Mouse (Mus musculus): ENCODE results near the gene Retsat.

Retsat gene

DNA sequence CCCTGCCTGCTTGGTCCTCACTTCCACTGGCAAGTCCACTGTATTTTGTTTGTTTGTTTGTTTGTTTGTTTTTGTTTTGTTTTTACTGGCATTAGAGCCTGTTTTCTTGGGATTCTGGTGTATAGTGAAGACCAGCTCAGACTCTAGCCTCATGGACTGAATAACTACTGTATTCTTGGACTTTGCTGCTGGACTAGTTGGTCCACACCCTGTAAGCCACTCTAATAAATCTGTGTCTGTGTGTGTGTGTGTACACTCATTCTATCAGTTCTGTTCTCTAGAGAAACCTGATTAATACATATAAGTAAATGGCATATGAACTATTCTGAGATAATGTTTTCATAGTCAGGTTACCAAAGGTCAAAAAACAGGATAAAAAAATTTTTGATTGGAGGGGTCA, 8.2 kb upstream of the Retsat start:
- DNase-seq (ENCODE audit: low spot score), result no peak

DNA sequence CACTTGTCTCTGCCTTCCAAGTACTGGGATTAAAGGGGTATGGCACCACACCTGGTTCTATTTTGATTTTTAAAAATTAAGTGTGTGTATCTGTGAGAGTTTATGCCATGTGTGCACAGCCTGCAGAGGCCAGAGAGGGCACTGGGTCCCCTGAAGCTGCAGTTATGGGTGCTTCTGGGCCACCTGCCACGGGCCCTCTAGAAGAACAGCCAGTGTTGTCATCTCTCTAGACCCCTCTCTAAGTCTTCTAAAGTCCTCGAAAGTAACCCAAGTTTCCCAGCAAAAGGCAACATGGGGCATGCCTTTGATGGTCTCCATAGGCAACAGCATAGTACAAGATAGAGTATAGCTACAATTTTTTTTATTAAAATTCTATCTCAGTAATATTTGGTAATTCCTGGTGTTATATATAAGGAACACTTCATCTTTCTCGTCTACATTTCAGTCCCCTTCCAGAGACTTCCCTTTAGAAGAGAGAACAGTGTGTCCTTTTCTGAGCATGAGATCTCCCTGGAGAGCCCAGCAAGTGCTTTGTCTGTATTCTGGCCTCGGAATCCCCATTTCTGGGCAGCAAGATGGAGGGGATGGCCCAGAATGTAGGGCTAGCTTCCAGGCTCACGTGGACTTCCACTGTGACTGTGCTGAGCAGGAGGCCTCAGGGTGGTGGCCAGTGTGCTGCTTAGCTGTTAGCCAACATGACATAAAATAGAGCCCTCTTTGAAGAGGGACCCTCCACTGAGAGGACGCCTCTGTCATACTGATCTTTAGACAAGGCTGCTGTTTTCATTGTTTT, 5.1 kb upstream of the Retsat start:
- no peak for DNase-seq (ENCODE audit: low spot score)

DNA sequence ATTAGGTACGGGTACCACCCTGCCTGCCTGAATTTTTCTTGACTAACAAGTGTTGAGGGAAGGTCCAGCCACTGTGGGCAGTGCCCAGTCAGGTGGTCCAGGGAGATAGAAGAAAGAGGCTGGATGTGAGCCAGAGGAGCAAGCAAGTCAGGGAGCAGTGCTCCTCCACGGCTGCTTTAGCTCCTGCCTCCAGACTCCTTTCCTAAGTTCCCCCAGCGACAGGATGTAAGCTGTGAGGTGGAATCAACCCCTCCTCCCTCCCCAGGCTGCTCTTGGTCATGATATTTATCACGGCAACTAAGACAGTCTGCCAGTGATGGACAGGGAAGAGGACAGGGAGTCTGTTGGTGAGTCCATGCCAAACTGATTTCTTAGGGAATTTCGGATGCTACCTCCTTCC, 4.4 kb upstream of the Retsat start:
- no peak for DNase-seq (ENCODE audit: low spot score)

DNA sequence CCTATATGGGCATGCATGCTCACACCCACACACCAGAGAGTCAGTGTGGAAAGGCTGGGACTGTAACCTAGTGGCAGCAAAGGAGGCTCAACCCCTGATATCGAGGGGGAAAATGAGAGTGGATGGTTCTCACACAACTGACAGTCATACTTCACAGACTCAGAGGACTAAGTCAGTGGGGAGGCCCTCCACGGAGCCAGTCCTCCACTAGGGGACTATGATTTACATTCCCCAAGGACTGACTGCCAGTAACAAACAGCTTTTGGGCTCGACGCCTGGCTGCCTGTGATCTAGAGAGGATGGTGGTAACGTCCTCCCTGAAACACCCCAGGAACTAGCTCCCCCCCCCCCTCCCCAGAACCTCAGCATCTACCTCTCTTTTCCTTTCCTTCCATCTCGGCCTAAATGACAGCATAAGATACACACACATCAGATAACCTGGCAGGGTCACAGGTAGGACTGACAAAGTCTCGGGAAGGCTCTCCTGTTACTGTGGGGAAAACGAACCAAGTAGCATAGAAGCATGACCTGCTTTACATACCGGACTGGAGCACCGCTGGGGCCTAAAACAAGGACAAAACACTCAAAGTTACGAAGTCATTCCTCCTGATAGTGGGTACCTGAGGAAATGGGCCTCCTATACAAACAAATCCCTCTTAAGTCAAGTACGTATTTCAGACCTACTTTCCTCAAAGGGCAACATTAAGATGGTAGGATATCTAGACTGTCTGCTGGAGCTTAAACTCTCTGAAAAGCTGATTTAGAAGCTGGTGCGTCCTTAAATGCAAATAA, 996 bp upstream of the Retsat start:
- DNase-seq (ENCODE audit: low spot score), result no peak

DNA sequence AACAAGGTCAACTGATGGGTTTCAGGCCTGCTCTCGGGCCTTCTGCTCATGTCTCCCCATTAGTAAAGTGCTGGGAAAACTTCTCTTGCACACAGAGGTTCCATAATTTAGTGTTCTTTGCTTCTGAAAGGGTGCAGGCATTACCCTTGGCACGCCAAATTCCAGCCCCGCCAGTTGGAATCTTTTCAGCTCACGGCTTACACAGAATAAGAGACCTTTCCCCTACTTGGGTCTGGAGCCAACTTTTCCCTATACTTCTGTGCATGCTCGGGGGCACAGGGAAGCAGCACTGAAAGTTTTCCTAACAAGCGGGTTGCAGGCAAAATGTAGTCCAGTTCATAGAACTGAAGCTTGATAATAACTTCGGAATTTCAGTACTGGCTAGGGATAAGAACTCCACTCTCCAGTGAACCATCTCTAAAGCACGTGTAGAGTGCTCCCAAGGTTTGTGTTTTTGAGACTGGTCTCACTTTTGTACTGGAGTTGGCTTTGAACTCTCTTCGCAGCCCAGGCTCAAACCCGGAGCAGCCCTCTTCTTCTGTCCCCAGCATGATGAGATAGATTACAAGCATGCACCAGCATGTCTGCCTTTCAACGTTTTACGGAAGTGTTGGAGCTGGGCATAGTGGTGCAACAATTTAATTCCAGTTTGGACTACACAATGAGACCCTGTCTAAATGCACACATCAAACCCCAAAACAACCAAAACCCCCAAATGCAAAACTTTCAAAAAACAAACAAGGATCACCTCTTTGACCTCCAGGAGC, 699 bp downstream of the Retsat start:
- DNase-seq (ENCODE audit: low spot score), result no peak

DNA sequence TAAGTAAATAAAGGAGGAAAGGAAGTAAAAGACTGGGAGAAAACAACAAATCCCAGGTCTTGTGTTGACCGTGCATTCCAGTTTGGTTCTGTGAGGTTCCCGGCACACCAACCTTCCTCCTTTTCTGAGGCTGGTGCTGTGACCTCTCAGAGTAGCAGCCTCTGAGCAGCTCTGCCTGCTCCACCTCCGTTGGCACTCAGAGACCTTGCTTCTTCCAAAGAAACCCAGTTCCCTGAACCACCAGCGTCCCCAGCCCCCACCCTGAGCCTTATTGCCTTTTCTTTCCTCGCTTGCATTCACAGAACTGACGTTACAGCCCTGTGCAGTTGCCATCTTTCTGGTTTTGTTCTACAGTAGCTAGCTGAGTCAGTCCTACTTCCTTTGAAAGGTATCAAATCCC, 1.9 kb downstream of the Retsat start:
- DNase-seq (ENCODE audit: low spot score), result no peak

DNA sequence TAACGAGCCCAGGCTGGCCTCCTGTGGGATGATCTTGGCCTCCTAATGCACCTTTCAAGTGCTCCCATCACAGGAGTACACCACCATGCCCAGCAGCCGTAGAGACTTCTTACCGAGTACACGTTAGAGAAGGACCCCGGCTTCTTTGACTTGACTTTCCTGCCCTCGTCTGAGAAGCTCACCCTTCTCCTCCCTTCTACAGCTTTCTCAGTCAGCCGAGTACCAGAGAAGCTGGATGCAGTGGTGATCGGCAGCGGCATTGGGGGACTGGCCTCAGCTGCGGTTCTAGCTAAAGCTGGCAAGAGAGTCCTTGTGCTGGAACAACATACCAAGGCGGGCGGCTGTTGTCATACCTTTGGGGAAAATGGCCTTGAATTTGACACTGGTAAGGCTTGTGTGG, 2.5 kb downstream of the Retsat start:
- DNase-seq (ENCODE audit: low spot score), result no peak

DNA sequence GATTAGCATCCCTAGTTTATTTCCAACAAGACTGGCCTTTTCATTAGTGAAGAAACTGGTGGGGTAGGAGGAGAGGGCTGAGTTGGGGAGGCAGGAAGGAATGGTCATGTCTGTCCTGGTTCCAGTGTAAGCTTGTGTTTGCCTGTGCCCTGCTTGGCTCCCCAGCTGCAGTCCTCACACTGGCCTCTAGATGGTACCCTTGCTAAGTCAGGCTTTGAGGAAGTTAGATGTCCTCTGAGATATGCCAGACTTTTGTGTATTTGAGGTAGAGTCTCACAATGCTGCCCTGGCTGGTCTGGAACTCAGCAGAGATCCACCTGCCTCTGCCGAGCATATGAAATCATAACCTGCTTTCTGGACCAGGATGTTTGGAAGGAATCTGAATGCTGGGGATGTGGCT, 3.5 kb downstream of the Retsat start:
- peak; percentile 77 for DNase-seq (ENCODE audit: low spot score)

DNA sequence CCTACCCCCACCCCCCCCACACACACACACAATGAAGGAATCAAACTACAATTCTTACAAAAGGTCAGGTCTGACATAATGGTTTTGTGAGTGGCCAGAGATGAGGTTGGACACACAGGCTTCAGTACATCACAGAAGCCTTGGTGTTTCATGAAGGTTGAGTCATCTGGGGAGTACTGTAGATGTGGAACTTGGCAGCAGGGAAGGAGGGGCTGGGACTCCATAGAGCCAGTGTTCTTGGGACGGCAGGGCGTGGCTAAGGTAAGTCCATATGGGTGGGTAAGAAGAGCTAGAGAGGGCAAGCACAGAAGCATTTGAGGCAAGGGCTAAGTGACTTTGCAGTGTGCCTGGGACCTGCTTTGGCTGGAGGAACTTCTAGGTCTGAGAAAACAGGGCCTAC, 5.8 kb downstream of the Retsat start:
- DNase-seq (ENCODE audit: low spot score), result no peak

DNA sequence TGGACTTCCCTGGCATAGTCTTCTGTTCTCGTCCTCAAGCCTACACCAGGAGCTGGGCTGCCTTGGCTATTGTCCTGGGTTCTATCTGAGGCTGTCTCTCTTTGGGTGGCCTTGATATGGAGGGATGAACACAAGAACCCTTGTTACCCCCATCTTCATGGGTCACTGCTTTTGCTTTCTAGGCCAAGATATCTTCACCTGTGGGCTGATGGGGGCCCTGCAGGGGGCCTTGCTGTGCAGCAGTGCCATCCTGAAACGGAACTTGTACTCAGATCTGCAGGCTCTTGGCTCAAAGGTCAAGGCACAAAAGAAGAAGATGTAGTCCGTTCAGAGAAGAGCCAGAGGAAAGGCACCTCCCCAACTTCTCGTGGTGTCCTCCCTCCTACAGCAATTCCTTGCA, 8.8 kb downstream of the Retsat start:
- no peak for DNase-seq (ENCODE audit: low spot score)

DNA sequence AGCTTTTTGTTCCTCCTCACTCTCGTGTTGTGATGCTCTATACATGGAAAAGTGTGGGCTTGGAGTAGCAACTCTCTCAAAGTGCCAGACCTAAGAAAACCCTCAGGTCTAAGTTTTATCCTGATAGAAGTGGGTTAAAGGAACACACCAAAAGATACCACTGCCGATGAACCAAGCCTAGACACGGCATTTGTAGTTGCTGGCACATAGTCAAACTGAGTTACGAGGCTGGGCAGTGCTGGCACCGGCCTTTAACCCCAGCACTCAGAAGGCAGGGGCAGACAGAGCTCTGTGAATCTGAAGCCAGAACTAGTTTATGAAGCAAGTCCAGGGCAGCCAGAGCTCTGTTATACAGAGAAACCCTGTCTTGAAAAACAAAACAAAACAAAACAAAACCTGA, 9.4 kb downstream of the Retsat start:
- DNase-seq (ENCODE audit: low spot score), result no peak

DNA sequence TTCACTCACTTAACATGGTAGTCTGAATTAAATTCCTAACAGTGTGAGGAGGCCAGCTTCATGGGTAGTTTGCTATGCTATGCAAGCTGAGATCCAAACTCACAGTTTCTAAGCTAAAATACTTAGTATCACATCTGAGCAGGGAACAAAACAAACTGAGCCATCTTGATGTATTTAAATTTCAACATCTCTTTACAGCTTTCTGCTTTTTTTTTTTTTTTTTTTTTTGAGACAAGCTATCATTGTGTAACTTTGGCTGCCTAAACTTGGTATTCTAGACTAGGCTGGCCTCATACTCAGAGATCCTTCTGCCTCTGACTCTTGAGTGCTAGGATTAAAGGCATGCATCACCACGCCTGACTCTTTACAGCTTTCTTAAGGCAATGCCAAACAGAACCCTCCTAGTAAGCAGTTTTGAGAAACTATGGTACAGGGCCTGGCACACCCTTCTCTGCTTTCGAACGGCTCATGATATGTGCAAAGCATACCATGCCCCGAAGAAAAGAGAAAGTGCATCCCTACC, 10.4 kb downstream of the Retsat start:
- no peak for DNase-seq (ENCODE audit: low spot score)

DNA sequence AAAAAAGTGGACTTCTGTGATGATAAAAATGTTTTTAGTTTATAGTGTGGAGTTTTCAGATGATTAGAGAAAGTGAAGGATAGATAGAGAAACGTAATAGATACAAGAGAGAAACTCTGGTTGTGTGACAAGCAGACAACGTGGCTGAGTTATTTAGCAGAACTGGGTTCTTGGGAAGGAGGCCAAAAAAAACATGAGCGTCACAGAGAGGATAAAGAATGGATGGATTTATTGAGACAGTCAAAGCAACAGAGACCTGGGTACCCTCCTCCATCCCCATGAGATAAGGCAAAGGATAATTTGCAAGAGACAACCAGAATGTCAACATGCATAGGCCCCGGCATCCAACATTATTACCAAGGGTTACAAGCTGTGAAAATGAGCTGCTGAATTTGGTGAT, 12.0 kb downstream of the Retsat start:
- no peak for DNase-seq (ENCODE audit: low spot score)

DNA sequence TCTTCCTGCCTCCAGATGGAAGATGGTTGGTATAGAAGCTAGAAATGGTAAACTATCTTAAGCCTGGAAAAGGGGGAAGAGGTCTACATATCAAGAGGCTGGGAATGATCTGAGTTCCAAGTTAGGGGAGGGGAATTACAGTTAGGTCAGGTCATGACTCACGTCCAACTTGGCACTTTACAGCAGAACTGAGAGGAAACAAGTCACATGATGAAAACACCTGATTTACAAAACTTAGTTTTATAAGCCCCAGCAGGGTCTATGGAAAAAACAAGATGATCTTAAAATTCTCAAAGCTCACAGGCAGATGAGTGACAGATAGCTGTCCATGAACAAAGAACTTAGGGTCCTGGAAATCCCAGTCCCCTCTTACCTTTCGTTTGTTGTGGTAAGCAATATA, 16.9 kb downstream of the Retsat start:
- DNase-seq (ENCODE audit: low spot score), result no peak

DNA sequence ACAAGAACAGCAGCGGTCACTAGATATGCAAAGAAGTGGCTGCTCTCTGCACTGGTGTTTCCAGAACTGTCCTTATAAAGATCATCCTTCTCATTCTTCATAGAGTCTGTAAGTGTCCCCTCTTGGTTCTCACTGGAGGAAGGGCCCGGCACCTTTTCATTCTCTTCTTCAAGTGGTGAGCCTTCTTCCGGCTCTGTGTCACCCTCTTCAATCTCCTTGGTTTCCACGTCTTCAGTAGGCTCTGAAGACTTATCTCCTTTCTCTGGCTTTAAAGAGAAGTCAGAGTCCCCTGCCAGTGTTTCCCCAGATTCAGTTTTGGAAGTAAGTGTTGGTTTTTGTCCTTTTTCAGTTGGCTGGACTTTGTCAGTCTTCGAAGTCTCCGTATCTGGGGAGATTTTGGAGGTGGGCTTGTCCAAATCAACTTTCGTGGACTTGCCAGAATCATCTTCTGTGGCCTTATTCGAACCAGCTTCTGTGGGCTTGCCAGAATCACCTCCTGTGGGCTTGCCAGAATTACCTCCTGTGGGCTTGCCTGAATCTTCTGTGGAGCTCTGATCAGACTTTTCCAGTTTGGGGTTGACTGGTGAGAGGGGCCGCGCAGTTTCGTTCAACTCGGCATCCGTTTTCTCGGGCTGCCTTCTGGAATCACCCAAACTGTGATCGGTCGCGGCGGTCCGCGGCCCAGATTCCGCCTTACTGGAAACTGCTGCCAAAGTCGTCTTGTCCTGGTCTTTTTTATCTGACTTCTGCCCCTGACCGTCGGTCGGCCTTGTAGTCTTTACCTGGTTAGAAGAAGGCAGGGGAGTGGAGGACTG, 17.5 kb downstream of the Retsat start:
- DNase-seq (ENCODE audit: low spot score), result no peak

DNA sequence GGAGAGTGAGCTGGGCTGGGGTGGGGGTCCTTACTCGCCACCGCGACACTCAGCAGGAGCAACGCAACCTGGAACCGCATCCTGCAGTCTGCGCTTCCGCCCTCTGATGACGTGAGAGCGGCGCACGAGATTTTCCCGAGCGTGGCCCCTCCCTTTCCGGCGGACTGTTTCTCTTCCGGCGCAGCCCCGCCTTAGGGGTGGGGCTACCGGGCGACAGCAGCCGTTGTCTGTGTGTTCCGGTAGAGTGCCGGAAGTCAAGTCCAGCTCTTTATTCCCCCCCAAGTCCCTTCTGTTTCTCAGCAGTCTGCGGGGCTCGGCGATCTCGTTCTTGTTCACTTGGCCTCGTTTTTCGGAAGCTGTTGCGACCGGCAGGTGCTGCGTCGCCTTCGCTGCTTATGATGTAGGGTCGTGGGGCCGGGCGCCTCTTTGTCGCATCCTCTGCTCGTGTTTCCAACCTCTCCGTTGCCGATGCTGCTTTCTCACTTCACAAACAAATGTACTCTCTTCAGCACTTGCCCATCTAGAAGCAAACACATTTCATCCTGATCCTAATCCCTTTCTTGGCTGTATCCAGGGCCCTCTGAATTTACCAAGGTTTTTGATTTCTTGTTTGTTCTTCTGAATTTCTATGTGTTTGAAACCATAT, 18.5 kb downstream of the Retsat start, which contains the start of gene Tgoln1:
TSS of gene Tgoln1 (minus strand) at position 358 of the 646 bp plus-strand sequence.
- peak; percentile 71 for DNase-seq (ENCODE audit: low spot score)

DNA sequence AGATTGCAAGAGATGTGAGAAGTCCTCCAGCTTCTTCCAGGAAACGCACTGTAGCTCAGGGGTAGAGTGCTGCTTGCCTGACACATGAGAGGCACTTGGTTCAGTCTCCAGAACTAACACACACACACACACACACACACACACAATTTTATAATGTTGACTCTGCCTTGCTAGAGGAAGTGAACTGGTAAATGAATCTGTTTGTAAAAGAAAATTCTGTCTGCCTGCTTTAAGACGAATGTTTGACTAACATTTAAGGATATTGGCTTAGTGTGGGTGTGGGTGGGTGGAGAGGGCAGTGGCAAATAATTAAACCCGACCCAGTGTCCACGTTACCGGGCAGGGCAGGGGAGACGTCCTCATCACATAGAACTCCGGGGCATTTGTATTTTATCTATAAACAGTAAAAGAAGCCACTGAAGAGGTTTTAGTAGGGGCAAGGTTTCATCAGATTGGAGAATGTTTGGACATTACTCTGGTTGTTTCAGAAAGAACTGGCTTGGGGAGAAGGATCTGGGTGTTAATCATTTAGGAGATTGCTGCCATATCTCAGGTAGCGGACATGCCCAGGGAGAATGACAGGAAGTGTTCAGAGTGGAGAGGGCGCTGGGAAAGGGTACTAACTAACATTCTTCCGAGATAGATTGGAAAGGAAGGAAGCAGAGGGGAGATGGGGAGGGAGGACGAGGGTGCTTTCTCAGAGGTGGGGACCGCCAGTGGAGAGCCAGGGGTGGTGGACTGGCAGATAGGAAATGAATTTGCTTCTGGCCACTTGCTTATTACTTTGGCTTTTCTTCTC, 21.7 kb downstream of the Retsat start:
- no peak for DNase-seq (ENCODE audit: low spot score)

DNA sequence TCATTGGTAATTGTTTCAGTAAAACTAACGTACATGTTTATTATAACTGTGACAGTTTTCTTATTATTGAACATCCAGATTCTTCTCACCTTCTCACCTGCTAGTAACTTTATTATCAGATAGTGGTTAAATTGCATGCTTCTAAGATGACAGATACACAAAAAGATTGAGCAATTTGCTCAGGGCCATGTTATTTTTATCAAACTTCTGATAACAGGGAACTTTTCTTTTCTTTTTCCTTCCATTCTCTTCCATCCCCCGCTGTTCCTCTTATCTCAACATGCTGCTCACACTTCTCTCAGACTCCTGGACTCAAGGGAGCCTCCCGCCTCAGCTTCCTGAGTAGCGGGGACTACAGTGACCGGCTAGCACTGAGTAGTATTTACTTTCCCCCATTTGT, 22.6 kb downstream of the Retsat start:
- DNase-seq (ENCODE audit: low spot score), result no peak

DNA sequence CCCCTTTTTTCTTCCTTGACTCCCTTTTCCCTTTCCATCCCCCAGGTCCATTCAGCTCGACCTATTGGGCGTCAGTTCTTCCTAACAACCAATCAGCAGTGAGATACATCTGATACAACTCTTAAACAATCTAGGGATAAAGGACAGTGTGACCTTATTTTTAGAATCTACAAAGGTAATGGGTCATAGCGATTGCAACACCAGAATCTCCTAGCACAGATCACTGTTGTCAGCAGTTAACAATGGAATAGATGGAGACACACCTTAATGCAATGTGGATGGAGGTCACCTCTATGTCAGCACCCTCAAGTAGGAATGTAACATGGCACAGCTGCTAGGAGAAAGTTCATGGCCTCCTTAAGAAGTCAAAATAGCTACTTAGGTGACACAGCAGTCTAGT, 24.6 kb downstream of the Retsat start:
- DNase-seq (ENCODE audit: low spot score), result no peak

DNA sequence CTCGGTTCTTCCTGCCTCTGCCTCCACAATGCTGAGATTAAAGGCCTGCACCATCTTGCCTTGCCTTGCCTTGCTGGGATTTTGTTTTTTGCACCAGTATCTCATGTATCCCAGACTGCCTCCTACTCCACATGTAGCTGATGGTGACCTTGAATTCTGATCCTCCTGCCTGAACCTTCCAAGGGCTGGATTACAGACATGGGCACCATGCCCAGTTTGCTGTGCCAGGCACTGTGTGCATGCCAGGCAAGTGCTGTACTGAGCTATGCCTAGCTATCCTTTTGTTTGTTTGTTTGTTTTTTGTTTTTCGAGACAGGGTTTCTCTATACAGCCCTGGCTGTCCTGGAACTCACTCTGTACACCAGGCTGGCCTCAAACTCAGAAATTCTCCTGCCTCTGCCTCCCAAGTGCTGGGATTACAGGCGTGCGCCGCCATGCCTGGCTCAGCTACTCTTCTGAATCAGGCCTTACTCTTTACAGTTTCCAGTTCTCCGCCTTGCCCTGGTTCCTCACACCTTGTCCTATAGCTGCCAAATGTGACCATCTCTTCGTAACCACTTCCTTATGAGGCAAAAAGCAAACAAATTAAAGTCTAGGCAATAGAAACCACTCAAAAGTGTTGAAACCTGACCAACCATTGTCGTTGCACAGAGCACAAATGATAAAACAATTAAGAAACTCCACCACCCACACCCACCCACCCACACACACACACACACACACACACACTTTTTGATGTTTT, 25.6 kb downstream of the Retsat start:
- DNase-seq (ENCODE audit: low spot score), result no peak
